Mouse (Mus musculus): ENCODE measurements around the gene Sh3rf3. TPM values are rescaled to one million over a fixed set of nuclear protein-coding genes. Genes with fewer than 3 reads are reported as not detected.

Gene Sh3rf3
- polyA plus RNA-seq, 1 experiment from 2014 or later = not detected

GRCm38 (mm10) chr10:58871149-58871820, 58.1 kb downstream of the Sh3rf3 start:
- H3K4me3 ChIP-seq (ENCODE audit: inconsistent target) = no peak overlapping the region
- 91% methylated on average over 10 of the region's 10 CpGs for WGBS (ENCODE audit: missing documents)
- no peaks in the 10 kb centered on the region for H3K36me3 ChIP-seq (ENCODE audit: inconsistent target)

GRCm38 (mm10) chr10:58871821-58872577, 58.8 kb downstream of the Sh3rf3 start:
- H3K79me2 ChIP-seq (ENCODE audit: inconsistent target) = no peaks in the 10 kb centered on the region
- no peak overlapping the region for H3K4me3 ChIP-seq (ENCODE audit: inconsistent target)
- no peak overlapping the region for H3K27ac ChIP-seq
- WGBS (ENCODE audit: missing documents) = 79% methylated on average over 7 of the region's 7 CpGs
- no peaks in the 10 kb centered on the region for H3K36me3 ChIP-seq (ENCODE audit: inconsistent target)

More at GRCm38 (mm10) chr10:58871149-58871820, 58.1 kb downstream of the Sh3rf3 start:
- H3K79me2 ChIP-seq (ENCODE audit: inconsistent target) = no peaks in the 10 kb centered on the region
- H3K27ac ChIP-seq = no peak overlapping the region

GRCm38 (mm10) chr10:58877835-58878234, 64.7 kb downstream of the Sh3rf3 start:
- Histone ChIP-seq H3K4me3 (ENCODE audit: inconsistent target) (no peak overlapping the region), H3K79me2 (ENCODE audit: inconsistent target) (no peaks in the 10 kb centered on the region), H3K36me3 (ENCODE audit: inconsistent target) (no peaks in the 10 kb centered on the region), H3K27ac (no peak overlapping the region)
- WGBS (ENCODE audit: missing documents) = 85% methylated on average over 4 of the region's 4 CpGs

DNA sequence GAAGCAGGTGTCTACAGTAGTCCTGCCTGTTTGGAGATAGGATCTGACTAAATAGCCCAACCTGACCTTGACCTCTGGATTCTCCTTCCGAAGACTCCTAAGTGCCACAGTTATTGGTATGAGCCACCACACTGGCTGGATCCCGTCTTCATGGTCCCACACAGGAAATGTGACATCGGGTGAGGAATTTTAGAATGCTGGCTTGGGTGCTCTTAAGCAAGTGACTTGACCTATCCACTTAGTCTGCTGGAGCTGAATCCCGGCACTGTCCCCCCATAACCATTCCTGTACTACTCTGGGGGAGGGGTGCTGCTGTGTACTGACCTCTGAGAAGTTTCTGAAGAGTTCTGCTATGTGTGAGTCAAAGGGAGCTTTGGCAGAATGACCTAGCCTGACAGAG, 65.5 kb downstream of the Sh3rf3 start:
- Histone ChIP-seq H3K79me2 (ENCODE audit: inconsistent target) (no peaks in the 10 kb centered on the region), H3K4me3 (ENCODE audit: inconsistent target) (no peak overlapping the region), H3K36me3 (ENCODE audit: inconsistent target) (no peaks in the 10 kb centered on the region), H3K27ac (no peak overlapping the region)
- WGBS (ENCODE audit: missing documents) = 91% methylated on average over 4 of the region's 4 CpGs

- Histone ChIP-seq H3K79me2 (ENCODE audit: inconsistent target) (no peaks in the 10 kb centered on the region), H3K36me3 (ENCODE audit: inconsistent target) (no peaks in the 10 kb centered on the region), H3K4me3 (ENCODE audit: inconsistent target) (no peak overlapping the region), H3K27ac (no peak overlapping the region)
- 87% methylated on average over 2 of the region's 2 CpGs for WGBS (ENCODE audit: missing documents)
These were observed 69.6 kb downstream of the Sh3rf3 start for GRCm38 (mm10) chr10:58882741-58883140.

DNA sequence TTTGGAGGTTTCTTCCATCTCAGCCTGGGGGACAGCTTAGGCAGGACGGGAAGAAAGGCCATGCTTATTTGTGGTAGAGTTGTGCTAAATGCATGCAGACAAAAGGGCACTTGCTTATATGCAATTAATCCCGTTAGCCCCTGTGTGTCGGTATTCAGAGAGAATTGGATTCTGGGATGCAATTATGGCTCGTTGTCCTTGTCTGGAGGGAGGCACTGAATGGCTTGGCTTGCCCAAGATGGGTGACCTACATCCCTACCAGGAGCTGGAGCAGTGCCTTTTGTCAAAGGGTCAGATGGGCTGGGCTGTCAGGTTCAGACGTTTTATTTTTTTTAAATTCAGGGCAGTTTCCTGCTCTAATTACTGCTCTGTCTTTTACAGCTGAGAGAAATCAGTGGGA, 72.2 kb downstream of the Sh3rf3 start:
- WGBS (ENCODE audit: missing documents) = 69% methylated on average over 5 of the region's 5 CpGs
- H3K27ac ChIP-seq = no peak overlapping the region
- no peaks in the 10 kb centered on the region for H3K36me3 ChIP-seq (ENCODE audit: inconsistent target)
- H3K79me2 ChIP-seq (ENCODE audit: inconsistent target) = no peaks in the 10 kb centered on the region
- no peak overlapping the region for H3K4me3 ChIP-seq (ENCODE audit: inconsistent target)

DNA sequence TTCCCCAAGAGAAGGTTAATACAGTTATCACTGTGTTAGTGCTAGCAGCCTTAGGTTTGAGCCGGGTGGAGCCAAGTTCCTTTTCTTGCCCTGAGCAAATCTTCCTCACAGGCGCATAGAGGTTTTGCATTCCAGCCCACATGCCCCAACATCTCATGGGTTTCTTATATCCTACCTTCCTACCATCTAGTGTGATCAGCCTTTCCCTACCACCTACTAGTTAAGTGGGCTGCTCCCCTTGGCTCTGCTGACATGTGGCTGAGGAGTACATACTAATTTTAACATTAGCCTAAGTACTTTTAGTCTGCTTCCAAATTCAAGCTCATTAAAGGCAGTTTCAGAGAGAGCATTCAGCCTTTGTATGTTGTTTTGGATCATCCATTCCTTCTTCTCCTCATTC, 72.7 kb downstream of the Sh3rf3 start:
- Histone ChIP-seq H3K79me2 (ENCODE audit: inconsistent target) (no peaks in the 10 kb centered on the region), H3K4me3 (ENCODE audit: inconsistent target) (no peak overlapping the region), H3K27ac (no peak overlapping the region), H3K36me3 (ENCODE audit: inconsistent target) (no peaks in the 10 kb centered on the region)
- 91% methylated on average over 2 of the region's 2 CpGs for WGBS (ENCODE audit: missing documents)

GRCm38 (mm10) chr10:58890671-58891439, 77.7 kb downstream of the Sh3rf3 start:
- Histone ChIP-seq H3K4me3 (ENCODE audit: inconsistent target) (no peak overlapping the region), H3K79me2 (ENCODE audit: inconsistent target) (no peaks in the 10 kb centered on the region), H3K27ac (no peak overlapping the region), H3K36me3 (ENCODE audit: inconsistent target) (no peaks in the 10 kb centered on the region)
- 75% methylated on average over 16 of the region's 16 CpGs for WGBS (ENCODE audit: missing documents)

DNA sequence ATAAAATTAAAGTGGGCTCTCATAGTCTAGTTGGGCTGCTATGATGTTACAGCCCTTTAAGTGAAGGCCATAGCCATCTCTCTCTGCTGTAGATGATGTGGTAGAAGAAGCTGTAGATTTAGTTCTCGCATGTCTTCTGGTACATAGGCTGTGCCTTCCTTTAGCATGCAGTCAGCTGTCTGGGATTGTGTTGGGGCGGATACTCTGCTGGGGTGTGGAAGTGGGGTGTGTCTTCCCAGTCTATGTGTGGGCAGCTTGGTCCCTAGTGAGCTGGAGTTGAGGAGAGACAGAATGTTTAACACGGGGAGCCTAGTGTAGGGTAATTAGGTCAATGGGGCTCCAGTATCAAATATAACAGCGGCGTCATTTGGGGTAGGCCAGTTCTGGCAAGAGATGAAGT, 82.3 kb downstream of the Sh3rf3 start:
- no peaks in the 10 kb centered on the region for H3K79me2 ChIP-seq (ENCODE audit: inconsistent target)
- no peaks in the 10 kb centered on the region for H3K36me3 ChIP-seq (ENCODE audit: inconsistent target)
- no peak overlapping the region for H3K4me3 ChIP-seq (ENCODE audit: inconsistent target)
- H3K27ac ChIP-seq = no peak overlapping the region
- WGBS (ENCODE audit: missing documents) = 93% methylated on average over 5 of the region's 5 CpGs

DNA sequence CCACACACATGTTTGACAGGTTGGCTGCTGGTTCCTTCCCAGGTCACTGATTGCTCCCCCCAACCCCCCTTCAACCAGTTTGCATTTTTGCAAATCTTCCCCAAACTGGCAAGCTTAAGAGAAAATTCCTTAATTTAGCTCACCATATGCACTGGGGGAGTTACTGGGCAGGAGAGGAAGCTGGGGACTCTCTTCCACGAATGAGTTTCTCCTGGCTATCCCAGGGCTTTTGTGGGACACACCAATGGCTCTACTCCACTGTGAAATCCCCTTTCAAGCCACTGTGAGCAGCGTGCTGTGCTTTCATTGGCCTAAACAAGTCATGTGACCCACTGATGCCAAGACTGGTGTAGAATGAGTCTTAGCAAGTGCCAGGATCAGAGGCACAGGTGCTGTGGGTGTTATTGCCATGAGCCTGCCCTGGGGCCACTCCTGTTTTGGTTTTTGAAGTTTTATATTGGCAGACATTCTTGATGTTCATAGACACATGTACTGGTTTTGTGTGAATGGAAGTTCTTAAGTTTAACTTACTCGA, 83.9 kb downstream of the Sh3rf3 start:
- Histone ChIP-seq H3K36me3 (ENCODE audit: inconsistent target) (no peaks in the 10 kb centered on the region), H3K79me2 (ENCODE audit: inconsistent target) (no peaks in the 10 kb centered on the region), H3K4me3 (ENCODE audit: inconsistent target) (no peak overlapping the region), H3K27ac (no peak overlapping the region)
- 70% methylated on average over 3 of the region's 3 CpGs for WGBS (ENCODE audit: missing documents)

DNA sequence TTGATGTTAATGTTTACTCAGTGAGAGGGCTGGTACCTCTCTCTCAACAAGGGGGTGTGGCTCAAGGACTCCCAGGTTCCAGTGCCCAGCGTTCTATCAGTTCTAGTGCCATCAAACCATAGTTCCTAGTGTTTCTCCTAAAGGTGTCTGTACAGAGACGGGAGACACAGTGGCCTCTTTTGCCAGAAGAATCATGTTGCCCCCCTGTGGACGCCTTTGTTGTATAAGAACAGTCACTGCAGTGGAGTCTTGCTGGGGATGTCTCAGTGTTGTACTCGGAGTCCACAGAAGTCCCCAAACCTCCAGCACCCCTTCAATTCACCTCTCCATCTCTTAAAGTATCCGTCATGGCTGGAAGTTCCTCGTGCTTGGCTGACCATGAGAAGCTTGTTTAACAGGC, 92.1 kb downstream of the Sh3rf3 start:
- WGBS (ENCODE audit: missing documents) = 65% methylated on average over 6 of the region's 6 CpGs
- Histone ChIP-seq H3K79me2 (ENCODE audit: inconsistent target) (no peaks in the 10 kb centered on the region), H3K36me3 (ENCODE audit: inconsistent target) (no peaks in the 10 kb centered on the region), H3K4me3 (ENCODE audit: inconsistent target) (no peak overlapping the region), H3K27ac (no peak overlapping the region)

- WGBS (ENCODE audit: missing documents) = 85% methylated on average over 5 of the region's 5 CpGs
These were observed 93.9 kb downstream of the Sh3rf3 start for GRCm38 (mm10) chr10:58907001-58907443.

DNA sequence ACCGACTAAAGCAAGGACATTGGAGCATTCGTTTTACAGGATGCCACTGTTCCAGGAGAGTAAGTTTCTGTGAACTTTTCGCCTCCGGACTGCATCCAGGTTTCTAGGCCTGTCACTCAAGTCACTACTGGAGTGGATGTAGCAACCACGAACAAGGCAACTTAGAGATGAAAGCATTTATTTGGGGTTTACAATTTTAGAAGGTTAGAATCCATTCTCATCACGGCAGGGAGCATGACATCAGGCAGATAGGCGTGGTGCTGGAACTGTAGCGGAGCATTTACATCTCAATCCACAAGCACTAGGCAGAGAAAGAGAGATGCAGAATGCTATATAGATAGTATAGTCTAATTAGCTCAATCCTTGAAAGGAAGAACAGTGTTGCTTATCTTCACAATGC, 95.3 kb downstream of the Sh3rf3 start:
- WGBS (ENCODE audit: missing documents) = 95% methylated on average over 8 of the region's 8 CpGs
- Histone ChIP-seq H3K79me2 (ENCODE audit: inconsistent target) (no peaks in the 10 kb centered on the region), H3K4me3 (ENCODE audit: inconsistent target) (no peak overlapping the region), H3K27ac (no peak overlapping the region), H3K36me3 (ENCODE audit: inconsistent target) (no peaks in the 10 kb centered on the region)

More at GRCm38 (mm10) chr10:58907001-58907443, 93.9 kb downstream of the Sh3rf3 start:
- no peak overlapping the region for H3K27ac ChIP-seq
- H3K4me3 ChIP-seq (ENCODE audit: inconsistent target) = no peak overlapping the region
- no peaks in the 10 kb centered on the region for H3K36me3 ChIP-seq (ENCODE audit: inconsistent target)
- H3K79me2 ChIP-seq (ENCODE audit: inconsistent target) = no peaks in the 10 kb centered on the region

- 84% methylated on average over 8 of the region's 8 CpGs for WGBS (ENCODE audit: missing documents)
- H3K79me2 ChIP-seq (ENCODE audit: inconsistent target) = no peaks in the 10 kb centered on the region
- no peak overlapping the region for H3K4me3 ChIP-seq (ENCODE audit: inconsistent target)
- no peaks in the 10 kb centered on the region for H3K36me3 ChIP-seq (ENCODE audit: inconsistent target)
- H3K27ac ChIP-seq = no peak overlapping the region
These were observed 102.4 kb downstream of the Sh3rf3 start for GRCm38 (mm10) chr10:58915301-58916245.

All from macrophage (primary cell).